Mouse (Mus musculus): ENCODE results near the gene Gm43951. TPM values are rescaled to one million over a fixed set of nuclear protein-coding genes. Genes with fewer than 3 reads are reported as not detected.

Gene Gm43951
- polyA plus RNA-seq, 1 experiment, result 0.03 TPM

GRCm38 (mm10) chr11:72226901-72227300 lies 20.3 kb upstream of the Gm43951 start:
- TF ChIP-seq TAL1 (IDR thresholded peaks at IDR 0.05; ENCODE audit: low read length) (no peak), GATA1 (IDR thresholded peaks at IDR 0.05; ENCODE audit: low read length) (no peak)
- H3K36me3 ChIP-seq (ENCODE audit: control insufficient read depth), result no peaks in the 10 kb centered on the region
- no peaks in the 10 kb centered on the region for H3K9me3 ChIP-seq (ENCODE audit: control insufficient read depth, low read length)
- H3K27me3 ChIP-seq (ENCODE audit: control insufficient read depth), result no peaks in the 10 kb centered on the region
- no peak overlapping the region for H3K4me3 ChIP-seq (replicated peaks)
- H3K4me1 ChIP-seq (ENCODE audit: control insufficient read depth), result no peaks in the 10 kb centered on the region

DNA sequence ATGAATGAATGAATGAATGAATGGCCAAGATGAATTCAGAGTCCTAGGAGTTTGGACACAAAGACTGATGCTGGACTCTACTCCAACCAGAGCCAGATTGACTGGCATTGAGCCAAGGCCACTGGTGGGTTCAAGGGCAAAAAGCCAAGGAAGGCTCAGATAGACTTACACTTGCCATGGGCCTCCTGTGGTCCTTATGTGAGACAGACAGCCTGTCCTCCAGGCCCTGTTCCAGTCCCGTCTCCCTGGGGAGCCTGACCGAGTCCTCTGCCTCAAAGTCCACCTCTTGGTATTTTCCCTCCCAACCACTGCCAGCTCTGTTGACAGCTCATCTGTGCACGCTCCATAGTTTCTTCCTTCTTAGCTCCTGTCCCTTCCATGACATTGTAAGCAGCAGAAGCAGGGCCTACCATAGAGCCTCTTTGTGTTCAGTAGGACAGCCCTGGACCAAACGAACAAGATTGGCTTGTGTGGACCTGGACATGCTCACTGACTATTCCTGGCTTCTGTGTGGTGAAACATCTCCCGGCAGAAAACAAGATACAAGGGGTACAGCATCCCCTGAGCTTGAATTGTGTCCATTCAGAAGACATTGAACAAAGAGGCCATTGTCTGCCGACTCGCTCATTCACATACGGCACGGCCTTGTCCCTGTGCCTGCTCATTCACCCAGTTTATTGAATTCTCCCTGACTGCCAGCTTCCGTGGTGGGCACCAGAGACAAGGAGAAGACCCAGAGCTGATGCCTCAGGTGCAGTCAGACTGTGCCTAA lies 19.6 kb upstream of the Gm43951 start:
- Histone ChIP-seq H3K4me1 (ENCODE audit: control insufficient read depth) (no peaks in the 10 kb centered on the region; the same call in 1 of the 2 replicates), H3K9me3 (ENCODE audit: control insufficient read depth, low read length) (no peaks in the 10 kb centered on the region), H3K36me3 (ENCODE audit: control insufficient read depth) (no peaks in the 10 kb centered on the region), H3K4me3 (replicated peaks) (no peak overlapping the region), H3K27me3 (ENCODE audit: control insufficient read depth) (no peaks in the 10 kb centered on the region)
- TF ChIP-seq GATA1 (IDR thresholded peaks at IDR 0.05; ENCODE audit: low read length) (no peak), TAL1 (IDR thresholded peaks at IDR 0.05; ENCODE audit: low read length) (no peak)

GRCm38 (mm10) chr11:72224865-72225264 lies 18.2 kb upstream of the Gm43951 start:
- H3K27me3 ChIP-seq (ENCODE audit: control insufficient read depth), result no peaks in the 10 kb centered on the region
- no peaks in the 10 kb centered on the region for H3K9me3 ChIP-seq (ENCODE audit: control insufficient read depth, low read length)
- TF ChIP-seq TAL1 (IDR thresholded peaks at IDR 0.05; ENCODE audit: low read length), result no peak
- TF ChIP-seq GATA1 (IDR thresholded peaks at IDR 0.05; ENCODE audit: low read length), result no peak
- H3K4me3 ChIP-seq (replicated peaks), result no peak overlapping the region
- no peaks in the 10 kb centered on the region; the same call in 1 of the 2 replicates for H3K4me1 ChIP-seq (ENCODE audit: control insufficient read depth)
- no peaks in the 10 kb centered on the region for H3K36me3 ChIP-seq (ENCODE audit: control insufficient read depth)

DNA sequence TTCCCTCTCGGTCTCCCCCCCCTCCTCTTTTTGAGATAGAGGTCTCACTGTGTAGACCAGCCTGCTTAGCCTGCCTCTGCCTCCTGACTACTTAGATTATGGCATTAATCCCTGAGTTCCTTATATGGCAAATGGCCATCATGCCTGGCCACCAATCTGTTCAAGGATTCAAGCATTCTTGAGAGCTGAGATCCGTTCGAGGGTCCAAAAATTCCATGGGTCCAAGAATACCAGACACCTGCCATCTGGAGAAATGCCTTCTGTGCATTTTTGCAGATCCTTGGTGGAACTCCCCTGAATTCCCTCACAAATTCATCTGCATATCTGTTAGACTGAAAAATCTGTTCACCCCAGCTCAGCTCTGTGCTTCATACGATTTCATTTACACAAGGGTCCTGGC lies 16.8 kb upstream of the Gm43951 start:
- H3K4me1 ChIP-seq (ENCODE audit: control insufficient read depth), result no peaks in the 10 kb centered on the region; the same call in 1 of the 2 replicates
- no peaks in the 10 kb centered on the region for H3K27me3 ChIP-seq (ENCODE audit: control insufficient read depth)
- H3K4me3 ChIP-seq (replicated peaks), result no peak overlapping the region
- H3K9me3 ChIP-seq (ENCODE audit: control insufficient read depth, low read length), result no peaks in the 10 kb centered on the region
- TF ChIP-seq TAL1 (IDR thresholded peaks at IDR 0.05; ENCODE audit: low read length), result no peak
- no peak for TF ChIP-seq GATA1 (IDR thresholded peaks at IDR 0.05; ENCODE audit: low read length)
- no peaks in the 10 kb centered on the region for H3K36me3 ChIP-seq (ENCODE audit: control insufficient read depth)

DNA sequence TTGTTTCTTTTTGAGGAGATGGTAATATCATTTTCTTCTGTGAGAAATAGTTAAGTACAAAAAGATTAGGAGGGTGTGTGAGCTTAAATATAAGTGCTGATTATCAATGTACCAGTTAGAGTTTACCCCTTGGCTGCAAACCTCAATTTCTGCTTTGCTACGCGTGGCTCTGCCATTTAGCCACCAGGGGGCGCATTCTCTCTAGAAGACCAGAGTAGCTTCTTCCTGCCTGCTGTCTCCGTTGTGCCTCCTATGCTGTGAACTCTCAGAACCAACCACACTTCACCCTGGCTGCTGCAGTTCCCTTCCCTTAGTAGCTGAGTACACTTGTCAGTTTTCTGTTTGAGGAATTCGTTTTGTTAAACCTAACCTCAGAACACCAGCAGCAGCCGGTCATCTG lies 14.6 kb upstream of the Gm43951 start:
- Histone ChIP-seq H3K36me3 (ENCODE audit: control insufficient read depth) (no peaks in the 10 kb centered on the region), H3K4me3 (replicated peaks) (no peak overlapping the region), H3K4me1 (ENCODE audit: control insufficient read depth) (peaks cover under 1% of the 10 kb centered on the region; the same call in 1 of the 2 replicates), H3K27me3 (ENCODE audit: control insufficient read depth) (0 out of 2 replicates have a peak, but pooled peaks cover 3% of the 10 kb centered on the region), H3K9me3 (ENCODE audit: control insufficient read depth, low read length) (no peaks in the 10 kb centered on the region)
- TF ChIP-seq GATA1 (IDR thresholded peaks at IDR 0.05; ENCODE audit: low read length), result no peak
- no peak for TF ChIP-seq TAL1 (IDR thresholded peaks at IDR 0.05; ENCODE audit: low read length)

DNA sequence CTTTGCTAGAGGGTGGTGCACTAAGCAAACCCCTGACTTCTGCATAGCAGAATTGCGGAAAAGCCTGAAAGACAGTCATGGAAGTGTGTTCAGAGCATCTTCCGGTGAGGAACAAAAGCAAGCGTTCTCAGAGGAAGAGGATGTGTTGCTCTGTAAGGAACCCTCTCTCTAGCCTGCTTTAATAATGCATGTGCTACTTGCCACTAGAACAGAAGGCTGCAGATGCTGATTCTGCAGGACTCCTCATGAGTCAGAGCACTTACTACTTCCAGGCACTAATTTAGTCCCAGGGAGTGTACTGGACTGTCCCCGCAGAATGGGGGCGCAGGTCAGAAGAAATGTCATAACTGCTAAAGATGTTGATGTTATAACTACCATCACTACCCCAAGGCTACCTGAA lies 10.5 kb upstream of the Gm43951 start:
- Histone ChIP-seq H3K4me3 (replicated peaks) (no peak overlapping the region), H3K9me3 (ENCODE audit: control insufficient read depth, low read length) (no peaks in the 10 kb centered on the region), H3K36me3 (ENCODE audit: control insufficient read depth) (peaks cover 2% of the 10 kb centered on the region), H3K27me3 (ENCODE audit: control insufficient read depth) (peaks cover 6% of the 10 kb centered on the region; the same call in 1 of the 2 replicates), H3K4me1 (ENCODE audit: control insufficient read depth) (peaks cover 21% of the 10 kb centered on the region)
- TF ChIP-seq GATA1 (IDR thresholded peaks at IDR 0.05; ENCODE audit: low read length), result no peak

- Histone ChIP-seq H3K4me1 (ENCODE audit: control insufficient read depth) (peaks cover 21% of the 10 kb centered on the region), H3K27me3 (ENCODE audit: control insufficient read depth) (peaks cover 6% of the 10 kb centered on the region; the same call in 1 of the 2 replicates), H3K9me3 (ENCODE audit: control insufficient read depth, low read length) (no peaks in the 10 kb centered on the region), H3K36me3 (ENCODE audit: control insufficient read depth) (peaks cover 19% of the 10 kb centered on the region), H3K4me3 (replicated peaks) (peak within 1 kb of the TSS; percentile 70)
- TF ChIP-seq TAL1 (IDR thresholded peaks at IDR 0.05; ENCODE audit: low read length), result no peak
- no peak for TF ChIP-seq GATA1 (IDR thresholded peaks at IDR 0.05; ENCODE audit: low read length)
These were observed 8.8 kb upstream of the Gm43951 start, which contains the start of gene Med31 for GRCm38 (mm10) chr11:72215410-72215797. Gene Med31, minus strand, starts transcription at chr11:72215592.

DNA sequence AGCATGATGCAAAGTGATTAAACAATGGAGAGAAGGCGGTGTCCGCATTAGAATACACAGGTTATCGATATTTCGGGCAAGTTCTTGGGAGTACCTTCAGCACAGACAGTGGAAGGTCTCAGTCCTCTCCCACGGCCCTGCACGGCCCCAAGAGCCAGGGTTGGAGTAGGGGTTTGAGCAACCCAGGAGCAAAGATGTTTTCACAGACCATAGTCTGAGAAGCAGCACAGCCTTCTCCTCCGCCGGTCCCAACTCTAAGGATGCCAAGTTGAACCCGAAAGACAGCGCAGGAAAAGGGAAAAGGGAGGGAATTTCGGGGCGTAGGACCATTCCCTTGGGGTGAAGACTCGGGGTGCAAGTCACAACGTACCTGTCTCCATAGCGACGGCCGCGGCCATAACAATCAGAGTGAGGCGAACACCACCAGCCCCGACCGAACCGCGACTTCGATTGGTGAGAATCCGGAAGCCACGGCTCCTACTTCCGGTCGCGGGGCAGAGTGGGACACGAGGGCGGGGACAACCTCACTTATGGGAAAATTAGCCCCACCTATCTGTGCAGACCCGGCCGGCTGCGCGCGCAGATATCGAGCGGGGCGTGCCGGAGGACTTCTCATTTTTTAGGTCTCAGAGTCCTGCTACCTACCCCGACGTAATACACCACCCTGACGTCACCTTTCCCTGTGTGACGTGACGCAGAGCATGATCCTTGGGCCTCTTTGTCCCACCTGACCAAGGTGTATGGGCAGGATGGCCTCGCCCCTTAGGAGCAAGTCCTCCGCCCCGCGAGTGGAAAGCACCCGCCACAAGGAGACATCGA lies 8.2 kb upstream of the Gm43951 start:
- no peaks in the 10 kb centered on the region for H3K9me3 ChIP-seq (ENCODE audit: control insufficient read depth, low read length)
- peaks cover 21% of the 10 kb centered on the region for H3K4me1 ChIP-seq (ENCODE audit: control insufficient read depth)
- H3K27me3 ChIP-seq (ENCODE audit: control insufficient read depth), result peaks cover 6% of the 10 kb centered on the region; the same call in 1 of the 2 replicates
- peak overlapping the region; percentile 70 for H3K4me3 ChIP-seq (replicated peaks)
- TF ChIP-seq GATA1 (IDR thresholded peaks at IDR 0.05; ENCODE audit: low read length), result no peak
- H3K36me3 ChIP-seq (ENCODE audit: control insufficient read depth), result peaks cover 25% of the 10 kb centered on the region

- TF ChIP-seq TAL1 (IDR thresholded peaks at IDR 0.05; ENCODE audit: low read length) (no peak), GATA1 (IDR thresholded peaks at IDR 0.05; ENCODE audit: low read length) (no peak)
- H3K27me3 ChIP-seq (ENCODE audit: control insufficient read depth), result no peaks in the 10 kb centered on the region
- H3K4me1 ChIP-seq (ENCODE audit: control insufficient read depth), result peaks cover 33% of the 10 kb centered on the region
- no peaks in the 10 kb centered on the region for H3K9me3 ChIP-seq (ENCODE audit: control insufficient read depth, low read length)
- H3K36me3 ChIP-seq (ENCODE audit: control insufficient read depth), result peaks cover 31% of the 10 kb centered on the region
- H3K4me3 ChIP-seq (replicated peaks), result peak overlapping the region; percentile 85
These were observed 1.3 kb upstream of the Gm43951 start for GRCm38 (mm10) chr11:72207834-72208377.
